ENCODE assay signal across 9 mouse cellular contexts in the genomic region with DNA sequence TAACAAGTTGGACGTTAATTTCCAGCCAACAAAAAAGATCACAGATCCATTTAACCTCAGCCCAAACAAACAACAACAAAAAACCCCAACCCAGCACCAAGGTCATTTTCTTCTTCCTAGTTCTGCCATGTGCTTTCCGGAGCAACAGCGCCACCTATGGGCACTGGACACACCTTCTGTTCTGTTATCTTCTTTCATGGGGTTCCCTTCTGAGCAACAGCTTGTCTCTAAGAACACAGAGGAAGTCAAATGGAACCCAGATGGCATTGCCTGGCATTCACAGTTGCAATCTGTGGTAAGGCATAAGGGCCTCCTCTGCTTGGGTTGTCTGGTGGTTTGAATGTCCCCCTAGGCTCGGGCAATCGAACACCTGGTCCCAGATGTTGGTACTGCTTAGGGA. TPM values are rescaled to one million over a fixed set of nuclear protein-coding genes. Genes with fewer than 3 reads are reported as not detected.
A peak's percentile ranks its signal among the peaks of the same experiment; 100 is the strongest.
DNase-seq lines count a peak whose midpoint lies in the region; ATAC-seq lines count a peak whose summit lies in the region.
"Had no signal": no experiment of that assay in that cellular context is flagged by ENCODE, and none has a peak within 500 bp of the region (broad histone marks: within the 10 kb centered on the region; RNA-seq: fewer than 3 reads in every experiment).

No protein-coding gene starts in this region.

- H3K27me3 ChIP-seq in neural tube, embryonic 15.5 days (replicated peaks): no peaks in the 10 kb centered on the region
- H3K27me3 ChIP-seq: limb, embryonic 12.5 days had no signal

- DNase-seq in ovary, postnatal 36 days (ENCODE audit: low spot score): peak; percentile 31
- no peak for DNase-seq in ovary, postnatal 14 days (ENCODE audit: low spot score)
- peak; percentile 33 for DNase-seq in adipocyte (ENCODE audit: low spot score)
- DNase-seq in cerebellum, postnatal 14 days: peak; percentile 89 to 94
- peak; percentile 63 to 72 for DNase-seq in left cerebral cortex, postnatal 14 days (ENCODE audit: low spot score in 2 of 2)
- peak; percentile 57 for DNase-seq in right cerebral cortex, postnatal 4 days

- no peak for ATAC-seq in neural tube, embryonic 15.5 days (ENCODE audit: low FRiP score)

- H3K9ac ChIP-seq in neural tube, embryonic 15.5 days (replicated peaks): no peak overlapping the region
- H3K9ac ChIP-seq: limb, embryonic 12.5 days had no signal

- H3K4me1 ChIP-seq in neural tube, embryonic 15.5 days: 0 out of 2 replicates have a peak, but pooled peaks cover 2% of the 10 kb centered on the region

- no peaks in the 10 kb centered on the region for H3K36me3 ChIP-seq in neural tube, embryonic 15.5 days
- H3K36me3 ChIP-seq: limb, embryonic 12.5 days had no signal

- 77% methylated on average over 5 of the region's 5 CpGs for whole genome bisulfite sequencing in neural tube, embryonic 15.5 days

- no peak overlapping the region for H3K4me3 ChIP-seq in neural tube, embryonic 15.5 days (replicated peaks)
- H3K4me3 ChIP-seq: erythroblast, embryonic 14.5 days; limb, embryonic 12.5 days had no signal

- H3K27ac ChIP-seq in neural tube, embryonic 15.5 days (replicated peaks): no peak overlapping the region
- H3K27ac ChIP-seq: limb, embryonic 12.5 days had no signal

- no peaks in the 10 kb centered on the region for H3K9me3 ChIP-seq in neural tube, embryonic 15.5 days (replicated peaks)

- intact Hi-C loops in left cerebral cortex, postnatal 14 days (cut with DNase I): loop anchor here (5.0 kb wide), 1 partner anchor 36 kb away; no protein-coding TSS in a partner anchor

- H3K4me2 ChIP-seq in neural tube, embryonic 15.5 days: no peak overlapping the region
- H3K4me2 ChIP-seq: limb, embryonic 12.5 days had no signal

RNA-seq across cellular contexts. Expression of gene Pxylp1, which starts 19.4 kb away (rescaled TPM):
- 10 to 100 TPM; 13.4 to 17.8 TPM for total RNA-seq in left cerebral cortex, postnatal 14 days (2021)
- polyA plus RNA-seq in neural tube, embryonic 15.5 days (2015; fragmentation: Nextera tagmentation; extraction: Ambion mirVana): 24.8 and 25.6 TPM in 2 replicates
